Mouse (Mus musculus) gonadal fat pad, adult 2 months (tissue): ENCODE measurements around the gene Kcnma1. TPM values are rescaled to one million over a fixed set of nuclear protein-coding genes. Genes with fewer than 3 reads are reported as not detected.

Experiments
- DNase-seq: peaks from one replicate; pipeline ENCODE4 v3.0.0-alpha.2; 2012; ENCODE audit warnings: low read depth
- polyA plus RNA-seq: library from polyadenylated mRNA; depleted of rRNA; stranded (reverse); fragments of >200 nt; gene quantifications from 2 replicates; pipeline ENCODE4 v1.2.3, GENCODE M21; 2012

Gene Kcnma1
- polyA plus RNA-seq, 1 experiment, result 6.0 TPM

DNA sequence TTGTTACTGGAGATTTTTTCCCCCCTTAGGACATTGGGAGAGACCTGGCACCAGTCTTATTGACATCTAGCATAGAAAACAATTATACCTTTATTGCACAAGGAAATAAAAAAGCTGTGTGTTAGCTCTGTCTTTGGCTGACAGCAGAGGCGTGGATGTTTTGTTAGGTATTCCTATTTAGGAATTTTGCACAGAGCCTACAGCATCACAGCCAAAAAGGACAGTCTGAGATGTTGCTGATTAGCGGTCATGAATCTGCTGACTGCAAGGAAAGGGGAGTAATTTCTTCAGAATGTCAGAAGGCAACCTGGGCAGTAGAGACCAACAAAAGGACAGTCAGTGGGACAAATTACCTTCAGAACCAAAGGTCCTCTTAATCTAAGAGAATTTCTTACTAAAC is 412.2 kb downstream of the Kcnma1 start:
- no peak for DNase-seq

DNA sequence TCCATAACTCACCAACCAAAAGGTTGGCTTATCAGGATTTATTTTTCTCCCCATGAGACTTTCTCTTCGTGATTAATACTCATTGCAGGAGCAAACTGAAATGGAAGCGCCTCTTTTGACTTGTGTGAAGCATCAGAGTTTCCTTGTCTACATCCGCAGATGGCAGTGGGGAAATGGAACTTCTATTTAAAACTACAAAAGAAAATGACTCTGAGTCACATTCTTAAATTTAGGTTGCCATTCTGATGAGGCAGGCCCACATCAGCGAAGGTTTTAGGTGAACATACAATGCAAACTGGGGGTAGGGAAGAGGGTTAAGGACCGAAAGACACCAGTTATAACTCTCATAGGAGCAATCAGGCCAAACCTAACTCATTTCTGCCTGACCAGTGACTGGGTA is 419.7 kb downstream of the Kcnma1 start:
- no peak for DNase-seq

DNA sequence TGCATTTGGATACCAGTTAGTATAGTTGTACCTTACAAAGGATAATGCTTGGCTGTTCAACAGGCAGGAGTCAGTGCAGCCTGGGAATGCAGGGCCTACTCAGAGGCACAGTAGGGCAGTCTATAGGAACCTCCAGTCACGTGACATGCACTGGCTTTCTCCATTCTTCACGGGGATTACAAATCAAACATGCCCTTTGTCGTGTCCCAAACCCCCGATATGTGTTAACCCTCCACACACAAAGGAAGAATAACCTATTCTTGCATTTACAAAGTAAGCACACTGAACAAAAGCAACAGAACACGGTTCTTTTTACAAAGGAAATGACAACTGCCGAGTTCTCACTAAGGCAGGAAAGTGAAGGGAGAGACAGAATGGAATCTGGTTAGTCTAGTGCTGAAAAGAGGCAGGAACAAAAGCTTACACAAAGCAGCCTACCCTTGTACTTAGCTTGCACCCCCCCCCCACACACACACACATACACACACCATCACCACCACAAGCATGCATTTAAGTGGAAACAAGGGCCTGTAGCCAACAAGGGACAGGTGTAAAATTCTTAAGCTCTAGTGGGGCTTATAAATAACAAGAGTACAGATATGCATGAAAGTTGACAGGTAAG is 421.4 kb downstream of the Kcnma1 start:
- DNase-seq, result no peak

DNA sequence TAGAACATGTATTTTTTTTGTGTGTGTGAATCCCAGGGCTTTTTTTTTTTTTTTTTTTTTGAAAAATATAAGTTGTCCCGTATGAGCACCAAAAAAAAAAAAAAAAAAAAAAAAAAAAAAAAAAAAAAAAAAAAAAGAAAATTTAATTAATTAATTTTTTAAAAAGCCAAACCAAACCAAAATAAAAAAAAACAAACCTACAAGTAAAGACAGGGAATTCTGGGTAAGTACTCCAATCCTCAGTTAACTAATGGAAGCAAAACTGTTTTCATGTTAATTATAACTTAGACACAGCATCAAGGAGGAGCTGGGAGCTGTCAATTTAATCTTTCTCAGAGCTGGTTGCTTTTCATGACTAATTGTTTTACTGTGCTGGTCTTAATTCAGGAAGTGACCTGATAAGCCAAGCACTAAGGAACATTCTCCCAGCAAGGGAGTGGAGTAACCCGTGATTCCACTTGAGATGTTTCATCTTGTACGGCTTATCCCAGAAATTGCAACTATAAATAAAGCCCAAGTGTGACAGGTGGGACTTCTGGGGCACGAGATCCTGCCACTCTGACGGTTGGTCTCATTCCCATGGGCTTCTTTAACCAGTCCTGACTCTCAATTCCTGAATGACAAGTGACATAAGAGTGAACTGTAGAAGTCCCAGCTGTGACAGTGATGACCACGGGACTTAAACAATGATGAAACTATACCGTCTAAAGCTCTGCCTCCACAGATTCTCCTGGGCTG is 424.4 kb downstream of the Kcnma1 start:
- no peak for DNase-seq

DNA sequence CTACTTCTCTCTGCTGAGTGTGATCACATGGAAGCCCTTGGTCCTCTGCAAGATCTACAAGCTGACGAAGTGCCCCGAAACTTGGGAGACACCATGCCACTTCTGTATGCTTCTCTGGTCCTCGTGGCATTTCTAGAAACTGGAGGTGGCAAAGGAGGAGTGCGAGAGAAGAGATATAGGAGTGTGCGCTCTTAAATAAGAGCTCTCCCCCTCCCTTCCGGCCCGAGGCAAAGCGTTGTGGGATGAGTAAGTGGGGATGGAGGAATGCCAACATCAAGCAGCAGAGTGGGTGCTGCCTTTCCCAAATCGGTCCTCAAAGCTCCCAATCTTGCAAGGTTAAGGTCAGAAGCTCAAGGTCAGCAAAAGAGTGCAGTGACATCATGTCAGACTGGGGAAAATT is 426.8 kb downstream of the Kcnma1 start:
- no peak for DNase-seq

DNA sequence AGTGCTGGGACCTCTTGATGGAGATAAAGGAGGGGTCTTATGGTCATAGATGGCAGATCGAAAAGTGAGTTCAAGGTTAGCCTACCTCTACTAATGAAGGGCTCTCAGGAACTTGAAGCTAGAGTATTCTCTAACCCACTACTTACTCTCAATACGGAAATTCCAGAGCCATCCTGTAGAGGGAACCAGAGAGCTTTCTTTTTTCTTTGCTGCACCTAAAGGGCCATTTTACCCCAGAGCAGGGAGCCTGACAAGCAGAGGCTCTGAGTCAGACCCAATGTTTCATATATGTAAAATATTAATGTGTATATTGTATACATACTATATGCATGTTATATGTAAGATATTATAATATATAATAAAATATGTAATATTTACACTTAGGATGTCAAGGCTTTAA is 431.1 kb downstream of the Kcnma1 start:
- DNase-seq, result no peak

DNA sequence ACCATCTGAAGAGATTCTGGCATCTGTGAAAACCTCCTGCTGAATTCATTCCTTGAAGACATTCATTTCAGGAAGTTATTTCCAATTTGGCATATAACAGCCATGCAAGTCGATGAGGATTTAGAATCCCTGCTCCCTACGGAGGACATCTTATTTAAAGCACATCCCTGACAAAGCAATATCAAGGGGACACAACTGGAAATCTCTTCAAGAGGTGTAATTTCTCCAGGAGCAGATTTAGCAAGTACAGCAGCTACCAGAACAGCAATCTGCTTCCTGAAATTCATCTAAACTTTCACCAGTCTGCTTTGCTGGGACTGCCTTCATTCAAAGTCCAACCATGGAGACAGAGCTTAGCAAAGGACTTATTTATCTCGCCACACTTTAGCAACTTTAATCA is 433.0 kb downstream of the Kcnma1 start:
- no peak for DNase-seq

DNA sequence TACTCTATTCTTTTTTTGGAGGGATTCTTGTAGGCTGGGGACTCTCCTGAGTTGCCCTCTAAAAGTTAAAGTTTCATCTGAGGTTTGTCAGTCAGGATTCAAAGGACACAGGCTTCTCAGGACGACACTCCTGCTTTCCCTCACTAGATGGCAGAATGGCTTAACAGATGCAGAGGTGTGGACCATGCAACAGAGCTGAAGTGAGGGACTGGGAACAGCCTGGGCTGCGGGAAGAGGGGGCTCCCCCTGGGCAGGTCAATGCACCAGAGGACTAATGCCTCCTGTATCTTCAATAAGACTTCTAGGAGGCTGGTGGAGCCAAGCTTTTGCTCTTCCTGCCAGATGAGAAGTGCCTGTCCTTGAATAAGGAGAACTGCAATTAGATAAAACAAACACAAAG is 438.3 kb downstream of the Kcnma1 start:
- DNase-seq, result no peak

DNA sequence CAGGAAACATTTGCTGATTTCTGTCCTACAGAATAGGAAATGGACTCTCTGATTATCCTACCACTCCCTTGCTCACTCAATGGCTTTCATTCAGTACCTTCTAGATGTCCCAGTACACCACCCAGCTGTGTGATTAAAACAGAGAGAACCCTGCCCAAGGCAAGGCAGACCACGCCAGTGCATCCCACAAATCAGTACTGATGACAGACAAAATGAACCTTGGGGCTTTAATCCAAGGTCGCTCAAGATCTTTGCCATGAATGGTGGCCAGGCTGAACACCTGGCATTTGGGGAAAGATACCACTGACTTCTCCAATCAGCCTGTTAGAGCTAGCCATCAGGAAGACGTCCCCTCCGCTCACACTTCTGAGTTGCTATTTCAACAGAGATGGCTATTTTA is 440.2 kb downstream of the Kcnma1 start:
- DNase-seq, result no peak

DNA sequence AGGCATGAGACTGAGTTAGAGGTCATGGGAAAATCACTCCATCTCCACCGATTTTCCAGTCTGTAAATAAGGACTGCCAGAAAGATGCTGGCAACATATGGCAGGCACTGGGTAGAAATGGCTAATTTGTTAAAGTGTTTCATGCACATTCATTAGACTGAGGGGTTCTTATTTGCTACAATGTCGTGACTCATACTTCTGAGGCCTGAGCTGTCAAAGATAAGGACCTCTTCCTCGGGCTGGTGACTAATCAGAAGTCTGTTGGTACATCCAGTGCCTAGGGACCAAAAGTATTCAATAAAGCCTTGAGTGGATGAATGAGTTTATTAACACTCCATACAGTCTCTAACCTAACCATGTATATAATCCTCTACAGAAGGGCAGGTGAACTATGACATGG is 440.9 kb downstream of the Kcnma1 start:
- DNase-seq, result no peak

DNA sequence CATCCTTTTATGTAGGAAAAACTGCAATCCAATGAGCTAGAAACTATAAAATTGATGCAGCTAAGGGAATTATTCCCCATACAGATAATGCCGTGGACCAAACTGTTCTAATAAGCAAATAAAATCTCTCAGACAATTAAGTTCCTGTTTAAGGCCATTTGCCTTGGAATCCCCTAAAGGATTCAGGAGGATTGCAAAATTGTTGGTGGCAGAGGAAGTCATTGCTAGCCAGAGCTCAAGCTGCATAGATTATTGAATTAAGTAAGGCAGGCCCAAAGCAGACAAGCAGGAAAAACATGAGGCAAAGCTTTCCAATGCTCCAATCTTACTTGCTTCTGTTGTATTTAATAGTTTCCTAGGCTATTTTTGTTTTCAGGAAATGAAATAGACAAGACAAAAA is 441.5 kb downstream of the Kcnma1 start:
- DNase-seq, result no peak

DNA sequence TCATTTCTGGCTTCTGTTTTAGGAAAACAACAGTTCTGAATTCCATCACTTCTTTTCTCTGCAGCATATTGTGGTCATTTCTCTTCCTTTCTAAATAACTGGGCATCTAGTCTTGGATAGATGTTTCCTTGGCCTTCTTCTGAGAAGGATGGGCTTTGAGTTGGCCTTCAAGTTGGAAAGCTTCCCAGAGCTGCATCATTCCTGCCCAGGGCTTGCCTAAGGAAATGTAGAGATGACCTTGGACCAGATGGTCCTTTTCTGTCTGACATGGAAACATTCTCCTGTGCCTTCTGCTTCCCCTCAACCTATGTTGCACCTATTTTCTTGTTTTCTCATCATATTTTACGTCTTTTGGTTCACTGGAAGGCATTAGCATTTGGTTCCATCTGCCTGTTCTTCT is 444.0 kb downstream of the Kcnma1 start:
- DNase-seq, result no peak

DNA sequence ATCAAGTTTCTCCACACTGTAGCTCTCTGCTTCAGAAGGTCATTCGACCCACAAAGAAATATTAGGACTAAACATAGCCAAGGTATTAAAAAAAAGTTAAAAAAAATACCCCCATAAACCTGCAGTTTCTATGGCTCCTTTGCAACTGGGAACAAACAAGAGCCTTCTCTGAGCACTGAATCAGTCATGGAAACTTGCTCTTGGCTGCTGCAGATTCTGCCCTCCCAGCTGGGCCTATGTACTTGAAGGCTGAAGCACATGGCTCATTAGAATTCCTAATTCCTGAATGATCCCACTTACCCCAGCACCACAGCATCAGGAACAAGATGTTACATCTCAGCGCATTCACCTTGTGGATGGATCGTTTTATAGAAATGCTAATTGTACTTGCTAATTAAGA is 448.4 kb downstream of the Kcnma1 start:
- DNase-seq, result no peak

DNA sequence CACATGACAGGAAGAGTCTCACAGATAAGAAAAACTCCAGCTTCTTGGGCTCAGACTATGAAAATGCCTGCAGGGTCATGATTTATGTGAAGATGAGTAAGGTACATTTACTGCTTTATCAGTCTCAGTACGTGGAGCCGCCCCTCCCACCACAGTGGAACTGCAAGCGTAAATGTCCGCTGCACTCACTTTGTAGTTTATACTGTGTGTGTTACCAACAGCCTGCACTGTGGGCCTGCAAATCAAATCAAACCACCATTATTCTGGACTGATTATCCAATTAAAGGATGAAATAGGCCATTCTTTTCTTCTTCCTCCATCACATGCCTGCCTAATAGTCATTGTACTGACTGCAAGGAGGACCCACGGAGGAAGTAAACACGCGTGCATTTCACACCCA is 449.8 kb downstream of the Kcnma1 start:
- DNase-seq, result no peak

DNA sequence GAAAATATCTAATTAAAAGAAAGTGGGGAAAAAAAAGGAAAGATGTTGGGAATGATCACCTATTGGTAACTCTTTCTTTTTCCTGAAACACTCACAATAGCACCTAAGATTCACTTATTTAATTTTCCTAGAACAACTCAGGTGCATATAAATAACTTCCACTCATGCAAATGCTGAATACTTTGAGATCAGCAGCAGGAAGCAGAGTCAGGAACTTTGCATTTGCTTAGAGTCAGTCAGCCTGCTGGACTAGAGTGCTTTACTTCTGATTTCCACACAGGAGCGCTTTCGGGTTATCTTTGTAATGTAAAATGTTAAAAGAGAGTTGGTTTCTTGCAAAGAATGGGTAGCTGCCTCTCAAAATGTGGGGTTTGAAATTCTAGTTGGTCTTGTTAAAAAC is 451.1 kb downstream of the Kcnma1 start:
- no peak for DNase-seq

DNA sequence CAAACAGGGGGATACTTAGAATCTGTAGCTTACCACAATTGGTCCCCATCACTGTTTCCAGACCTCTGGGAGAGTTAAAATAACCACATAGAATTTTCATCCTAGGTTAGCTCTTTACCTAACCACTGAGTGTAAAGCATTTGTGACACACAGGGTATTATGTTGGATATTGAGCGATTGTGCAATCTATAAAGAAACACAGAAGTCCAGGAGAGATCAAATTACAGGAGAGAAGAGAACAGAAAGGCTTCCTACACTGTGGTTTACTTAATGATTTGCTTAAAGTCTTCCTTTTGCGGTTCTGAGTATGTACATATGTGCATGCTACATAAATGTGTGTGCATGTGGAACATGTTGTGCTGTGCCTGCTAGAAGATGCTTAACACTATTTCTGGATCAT is 458.6 kb downstream of the Kcnma1 start:
- DNase-seq, result no peak

DNA sequence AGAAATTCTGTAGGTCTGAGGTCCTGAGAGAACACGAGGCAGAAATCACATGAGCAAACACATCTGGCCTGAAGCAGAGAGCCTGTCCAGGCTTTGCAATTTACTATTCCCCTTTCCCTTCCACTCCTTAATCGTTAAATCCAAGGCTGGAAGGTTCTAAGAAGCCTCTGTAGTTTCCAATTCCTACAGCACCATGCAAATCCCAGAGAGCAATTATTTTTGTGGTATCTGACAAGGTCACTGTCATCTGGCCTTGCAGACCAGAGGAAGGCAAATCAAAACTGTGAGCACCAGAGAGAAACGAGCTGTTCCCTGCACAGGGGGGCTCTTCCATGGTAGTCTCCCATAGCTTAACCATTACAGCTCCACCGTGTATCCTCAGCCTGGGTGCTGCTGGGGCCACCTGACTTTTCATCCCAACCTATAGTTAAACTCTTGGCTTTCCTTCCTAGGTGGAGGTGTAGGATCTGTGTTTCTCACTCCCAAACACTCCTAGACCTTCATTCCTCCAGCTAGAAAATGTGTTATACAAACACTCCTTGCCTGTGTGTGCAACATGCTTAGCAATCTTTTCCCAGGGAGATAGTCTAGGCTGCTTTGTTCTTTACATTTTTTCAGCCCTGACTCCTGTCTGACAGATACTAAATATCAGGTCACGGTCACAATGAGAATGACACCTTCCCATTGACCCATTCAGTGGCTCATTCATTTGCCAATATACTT is 461.9 kb downstream of the Kcnma1 start:
- no peak for DNase-seq

DNA sequence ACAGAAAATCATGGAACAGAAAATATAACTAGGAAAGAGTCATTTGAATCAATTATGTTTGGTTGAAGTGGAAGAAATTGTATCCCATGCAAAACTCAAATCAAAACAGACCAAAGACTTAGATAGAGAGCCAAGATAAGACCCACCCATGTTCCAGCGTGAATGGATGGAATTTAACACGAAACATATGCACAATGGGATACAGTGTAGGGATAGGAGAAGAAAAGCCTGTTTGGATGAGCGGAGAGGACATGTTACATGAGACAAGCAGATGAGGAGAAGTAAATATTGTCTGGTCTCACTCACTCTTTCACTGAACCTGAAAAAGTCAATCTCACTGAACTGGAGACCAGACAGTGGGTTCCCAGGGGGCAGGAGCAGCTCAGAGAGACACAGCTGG is 463.8 kb downstream of the Kcnma1 start:
- no peak for DNase-seq

DNA sequence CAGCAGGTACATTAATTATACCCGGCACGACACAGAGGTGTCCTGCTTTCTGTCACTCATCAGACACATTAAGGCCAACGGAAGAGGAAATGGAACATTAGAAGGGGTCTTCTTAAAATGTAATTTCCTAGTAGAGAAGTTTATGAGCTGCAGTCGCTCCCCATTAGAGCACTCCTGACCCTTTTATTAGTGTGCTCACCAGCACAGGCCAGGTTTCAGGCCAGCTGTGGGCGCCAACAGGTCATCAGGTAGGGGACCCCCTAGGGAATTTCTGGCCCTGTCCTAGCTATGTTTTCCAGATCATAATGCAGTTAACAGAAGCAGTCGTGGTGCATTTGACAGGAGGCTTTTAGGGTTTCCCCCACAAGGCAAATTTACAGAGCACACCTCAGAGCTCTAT is 472.2 kb downstream of the Kcnma1 start:
- DNase-seq, result no peak

DNA sequence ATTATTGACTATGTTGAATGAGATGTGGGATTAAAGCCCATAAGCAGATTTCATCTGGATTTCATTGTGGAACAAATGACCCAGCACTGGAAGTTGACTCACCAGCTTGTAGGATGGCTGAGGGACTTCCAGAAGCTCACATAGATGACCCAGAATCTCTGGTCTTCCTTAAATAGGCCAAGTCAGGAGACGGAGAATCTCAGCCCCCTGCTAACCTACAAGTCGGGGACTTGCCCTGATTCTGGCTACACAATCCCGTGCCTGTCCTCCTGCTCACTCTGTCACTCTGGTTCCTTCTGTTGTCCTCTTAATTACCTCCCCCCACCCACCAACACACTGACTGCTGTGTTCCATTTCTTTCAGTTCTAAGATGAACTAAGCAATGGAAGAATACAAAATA is 474.7 kb downstream of the Kcnma1 start:
- no peak for DNase-seq

DNA sequence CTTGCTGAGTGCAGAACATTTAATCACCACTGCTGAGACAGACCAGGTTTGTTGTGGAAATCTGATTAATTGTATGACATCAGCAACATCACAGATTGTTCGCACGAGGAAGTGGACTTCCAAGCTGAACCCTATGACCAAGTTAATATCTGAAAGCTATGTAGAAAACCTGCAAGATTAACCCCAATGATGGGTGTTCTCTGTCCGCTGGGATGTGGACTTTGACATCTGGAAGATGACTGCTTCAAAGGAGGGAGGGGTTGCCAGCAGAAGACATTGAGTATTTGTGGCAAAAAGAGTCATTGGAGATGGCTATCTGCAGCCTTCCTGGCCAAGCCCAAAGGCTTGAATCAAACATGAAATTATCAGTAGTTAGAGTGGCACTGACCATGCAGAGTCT is 480.9 kb downstream of the Kcnma1 start:
- no peak for DNase-seq

DNA sequence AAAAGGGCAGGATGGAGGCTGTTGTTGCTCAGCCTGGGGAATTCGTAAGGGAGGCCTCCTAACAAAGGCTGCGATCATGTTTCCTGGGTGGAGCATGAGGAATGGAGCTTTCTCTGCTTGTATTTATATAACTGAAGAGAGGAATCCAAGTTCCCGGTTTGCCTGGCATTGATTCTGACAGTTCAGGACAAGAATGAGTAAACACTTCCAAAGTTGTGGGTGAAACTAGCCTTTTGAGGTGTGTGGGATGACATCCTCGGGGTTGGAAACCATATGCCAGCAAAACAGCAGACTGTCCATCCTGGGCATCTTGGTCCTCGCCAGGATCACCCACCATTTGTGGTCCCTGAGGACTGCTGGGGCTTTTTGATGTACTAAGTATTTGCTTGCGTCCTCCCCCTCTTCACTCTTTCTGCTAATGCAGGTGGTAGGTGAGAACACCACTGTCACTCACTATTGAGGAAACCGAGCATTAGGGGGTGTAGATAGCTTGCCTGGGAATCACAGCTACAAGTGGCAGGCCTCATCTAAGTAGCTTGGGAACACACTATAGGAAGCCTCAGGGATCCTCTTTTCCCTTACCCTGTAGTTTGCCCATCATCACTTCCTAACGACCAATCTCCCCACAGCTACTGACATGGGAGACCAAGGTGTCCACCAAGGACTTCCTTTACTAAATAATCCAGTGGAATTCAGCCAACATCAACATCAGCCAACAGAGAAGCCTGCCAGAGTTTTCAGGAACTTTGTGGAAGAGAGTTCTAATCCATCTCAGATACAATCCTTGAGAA is 482.4 kb downstream of the Kcnma1 start:
- no peak for DNase-seq
